Mouse (Mus musculus) Patski (cell line): Measurements from ENCODE around the gene Bysl. TPM values are rescaled to one million over a fixed set of nuclear protein-coding genes. Genes with fewer than 3 reads are reported as not detected.
"Not testable (repeated sequence)": the region's sequence is repeated elsewhere in the genome, so short reads cannot be mapped to it uniquely, and the experiment has no call there.

Source experiments
- ATAC-seq: fragments of 100-300 bp; one replicate; pipeline ENCODE4 v1.8.0; 2021
- CTCF ChIA-PET: fragments of 350-600 bp; sonication (Branson Sonifier 250); formaldehyde crosslinking; loops from one replicate; lab custom pipeline; 2022; ENCODE audit warnings: inconsistent platforms; lab: Charles Lee
- POLR2A ChIA-PET: fragments of 350-600 bp; sonication (Branson Sonifier 250); formaldehyde crosslinking; loops from one replicate; lab custom pipeline; 2022; ENCODE audit warnings: antibody characterized with exemption, inconsistent platforms; lab: Charles Lee
- DNase-seq: peaks from one replicate; pipeline ENCODE4 v3.0.0-alpha.2; 2011; ENCODE audit warnings: low read depth, low spot score
- H3K27me3 ChIP-seq: fragments of 371-371 bp; one replicate; pipeline ENCODE4 v1.5.1; 2021
- CTCF ChIP-seq: fragments of 100-300 bp; IDR thresholded peaks from one replicate; pipeline ENCODE4 v1.5.1; 2021
- in situ Hi-C: fragments of 300-500 bp; cut with MboI; formaldehyde crosslinking; loops from 3 replicates; pipeline ENCODE4 v1.11.1; 2018; ENCODE audit warnings: low pct_unique_long_range_greater_than_20kb, mixed read lengths
- polyA plus RNA-seq: library from polyadenylated mRNA; unstranded; gene quantifications from one replicate; pipeline ENCODE4 v1.2.3, GENCODE M21; 2021

Gene Bysl
- polyA plus RNA-seq, 1 experiment from 2014 or later: 18.2 TPM

DNA sequence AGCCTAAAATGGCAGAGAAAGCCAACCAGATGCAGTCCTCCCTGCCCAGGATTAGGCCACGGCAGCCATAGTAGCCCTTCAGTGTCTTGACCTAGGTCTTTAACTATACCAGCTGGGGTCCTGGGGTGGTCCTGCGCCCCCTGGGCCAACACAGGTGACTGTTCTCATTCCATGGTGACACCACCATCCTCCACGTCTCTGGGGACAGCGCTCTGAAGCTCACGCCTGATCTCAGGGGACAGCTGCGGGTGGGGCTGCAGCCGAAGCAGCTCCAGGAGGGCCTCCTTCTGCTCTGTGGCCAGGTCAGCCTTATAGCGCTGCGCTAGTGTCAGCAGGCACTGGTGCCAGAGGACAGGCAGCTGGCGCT, 9.9 kb downstream of the Bysl start:
- ATAC-seq (no peak), DNase-seq (no peak)
- in situ Hi-C loops: no loop called here
- H3K27me3 ChIP-seq: no peaks in the 10 kb centered on the region
- no peak for TF ChIP-seq CTCF
- ChIA-PET CTCF (interaction anchor here (1.6 to 2.1 kb wide), 4 partner anchors 8 to 90 kb away, joined by 3 to 7 read pairs (median 4); no protein-coding TSS in a partner anchor), POLR2A (interaction anchor here (0.8 kb wide), 1 partner anchor 40 kb away, joined by 3 read pairs; no protein-coding TSS in a partner anchor)

GRCm38 (mm10) chr17:47600601-47601388, 10.5 kb downstream of the Bysl start:
- ChIA-PET POLR2A (interaction anchor here (0.8 to 1.1 kb wide), 2 partner anchors 10 to 40 kb away, joined by 3 to 4 read pairs; no protein-coding TSS in a partner anchor), CTCF (interaction anchor here (1.6 to 2.1 kb wide), 4 partner anchors 8 to 90 kb away, joined by 3 to 7 read pairs (median 4); no protein-coding TSS in a partner anchor)
- H3K27me3 ChIP-seq: no peaks in the 10 kb centered on the region
- ATAC-seq: no peak
- TF ChIP-seq CTCF: no peak
- DNase-seq: no peak
- in situ Hi-C loops: no loop called here

GRCm38 (mm10) chr17:47599511-47600297, 11.6 kb downstream of the Bysl start:
- POLR2A ChIA-PET: interaction anchor here (1.1 kb wide), 1 partner anchor 11 kb away, joined by 4 read pairs; no protein-coding TSS in a partner anchor
- no peaks in the 10 kb centered on the region for H3K27me3 ChIP-seq
- TF ChIP-seq CTCF: no peak
- no peak for ATAC-seq
- CTCF ChIA-PET: interaction anchor here (1.9 to 2.8 kb wide), 3 partner anchors 9 to 88 kb away, joined by 5 to 12 read pairs (median 7); no protein-coding TSS in a partner anchor
- DNase-seq: no peak
- in situ Hi-C loops: no loop called here

GRCm38 (mm10) chr17:47598580-47599304, 12.6 kb downstream of the Bysl start:
- H3K27me3 ChIP-seq, ATAC-seq, DNase-seq, in situ Hi-C loops, POLR2A ChIA-PET: not testable (repeated sequence)
- CTCF ChIA-PET: interaction anchor here (1.2 to 2.8 kb wide), 5 partner anchors 10 to 87 kb away, joined by 3 to 12 read pairs (median 3); no protein-coding TSS in a partner anchor

DNA sequence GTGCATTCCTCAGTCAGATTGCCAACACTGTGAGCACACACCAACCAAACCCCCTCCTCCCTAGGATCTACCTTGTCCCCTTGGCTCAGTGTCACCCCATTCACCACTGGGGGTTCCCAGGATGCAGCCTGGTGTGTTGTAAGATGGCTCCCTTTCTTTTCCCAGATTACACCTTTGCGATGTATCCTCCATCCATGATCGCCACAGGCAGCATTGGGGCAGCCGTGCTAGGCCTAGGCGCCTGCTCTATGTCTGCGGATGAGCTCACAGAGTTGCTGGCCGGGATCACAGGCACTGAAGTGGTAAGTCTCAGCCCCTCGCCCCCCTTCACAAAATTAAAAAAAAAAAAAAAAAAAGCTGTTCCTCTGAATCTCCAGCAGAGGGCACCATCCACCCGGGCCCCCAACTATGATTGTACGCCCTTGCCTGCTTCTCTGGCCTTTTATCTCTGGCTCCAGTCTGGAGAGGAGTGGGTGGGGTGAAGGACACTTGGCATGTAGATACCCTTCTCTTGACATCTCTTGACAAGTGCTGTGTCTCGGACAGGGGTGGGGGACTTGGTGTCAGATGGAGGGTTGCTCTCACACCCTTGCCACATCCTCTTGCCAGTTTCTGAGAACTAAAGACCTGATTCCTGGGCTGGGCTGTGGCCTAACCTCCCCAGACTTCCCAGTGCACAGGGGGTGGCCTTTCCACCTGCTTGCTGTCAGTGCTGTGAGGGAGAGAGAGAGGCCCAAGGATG, 13.3 kb downstream of the Bysl start:
- TF ChIP-seq CTCF: no peak
- H3K27me3 ChIP-seq: no peaks in the 10 kb centered on the region
- no peak for ATAC-seq
- no peak for DNase-seq
- in situ Hi-C loops: no loop called here
- ChIA-PET POLR2A (no interaction called here), CTCF (interaction anchor here (1.2 to 2.8 kb wide), 5 partner anchors 11 to 87 kb away, joined by 3 to 12 read pairs (median 3); no protein-coding TSS in a partner anchor)

GRCm38 (mm10) chr17:47597261-47597660, 14.0 kb downstream of the Bysl start:
- ChIA-PET POLR2A (no interaction called here), CTCF (interaction anchor here (1.6 to 2.8 kb wide), 4 partner anchors 10 to 86 kb away, joined by 3 to 23 read pairs (median 8); no protein-coding TSS in a partner anchor)
- no peak for TF ChIP-seq CTCF
- no peak for ATAC-seq
- no peak for DNase-seq
- in situ Hi-C loops: no loop called here
- no peaks in the 10 kb centered on the region for H3K27me3 ChIP-seq

GRCm38 (mm10) chr17:47596839-47597164, 14.5 kb downstream of the Bysl start:
- POLR2A ChIA-PET: no interaction called here
- CTCF ChIA-PET: interaction anchor here (1.9 to 2.8 kb wide), 3 partner anchors 13 to 86 kb away, joined by 5 to 23 read pairs (median 6); partner anchors contain the start of genes Bysl, Gm20517 and Med20
- no peaks in the 10 kb centered on the region for H3K27me3 ChIP-seq
- ATAC-seq (no peak), DNase-seq (no peak)
- in situ Hi-C loops: no loop called here
- no peak for TF ChIP-seq CTCF

GRCm38 (mm10) chr17:47596162-47596838, 15.0 kb downstream of the Bysl start:
- ChIA-PET CTCF (interaction anchor here (0.7 to 2.8 kb wide), 5 partner anchors 14 to 85 kb away, joined by 3 to 23 read pairs (median 5); partner anchors contain the start of genes Bysl, Gm20517 and Med20), POLR2A (interaction anchor here (0.6 kb wide), 1 partner anchor 801 kb away, joined by 3 read pairs; no protein-coding TSS in a partner anchor)
- in situ Hi-C loops: no loop called here
- no peak for DNase-seq
- no peak for TF ChIP-seq CTCF
- H3K27me3 ChIP-seq: no peaks in the 10 kb centered on the region
- ATAC-seq: no peak
